Mouse (Mus musculus) kidney, adult 9 months (tissue): ENCODE results near the gene Zfp454.

Experiments
- DNase-seq: peaks from one replicate; pipeline ENCODE4 v3.0.0; 2022

The Zfp454 gene

DNA sequence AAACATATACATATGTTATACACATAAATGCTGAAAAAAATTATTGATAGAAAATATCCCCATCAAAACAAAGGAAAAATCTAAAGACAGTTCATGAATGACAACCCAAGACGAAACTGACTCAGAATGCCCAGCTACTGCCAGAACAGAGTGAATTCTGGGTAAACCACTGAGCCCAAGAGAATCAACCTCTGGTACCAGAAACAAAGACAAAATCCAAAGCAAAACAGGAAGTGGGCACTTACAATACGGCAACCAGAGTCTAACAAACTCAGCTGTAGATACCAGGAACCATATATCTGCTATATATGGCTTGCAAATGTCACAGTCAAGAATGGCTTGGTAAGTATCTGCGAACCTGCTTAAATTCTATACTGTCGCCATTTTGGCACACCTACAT, 51.7 kb downstream of the Zfp454 start:
- no peak for DNase-seq

DNA sequence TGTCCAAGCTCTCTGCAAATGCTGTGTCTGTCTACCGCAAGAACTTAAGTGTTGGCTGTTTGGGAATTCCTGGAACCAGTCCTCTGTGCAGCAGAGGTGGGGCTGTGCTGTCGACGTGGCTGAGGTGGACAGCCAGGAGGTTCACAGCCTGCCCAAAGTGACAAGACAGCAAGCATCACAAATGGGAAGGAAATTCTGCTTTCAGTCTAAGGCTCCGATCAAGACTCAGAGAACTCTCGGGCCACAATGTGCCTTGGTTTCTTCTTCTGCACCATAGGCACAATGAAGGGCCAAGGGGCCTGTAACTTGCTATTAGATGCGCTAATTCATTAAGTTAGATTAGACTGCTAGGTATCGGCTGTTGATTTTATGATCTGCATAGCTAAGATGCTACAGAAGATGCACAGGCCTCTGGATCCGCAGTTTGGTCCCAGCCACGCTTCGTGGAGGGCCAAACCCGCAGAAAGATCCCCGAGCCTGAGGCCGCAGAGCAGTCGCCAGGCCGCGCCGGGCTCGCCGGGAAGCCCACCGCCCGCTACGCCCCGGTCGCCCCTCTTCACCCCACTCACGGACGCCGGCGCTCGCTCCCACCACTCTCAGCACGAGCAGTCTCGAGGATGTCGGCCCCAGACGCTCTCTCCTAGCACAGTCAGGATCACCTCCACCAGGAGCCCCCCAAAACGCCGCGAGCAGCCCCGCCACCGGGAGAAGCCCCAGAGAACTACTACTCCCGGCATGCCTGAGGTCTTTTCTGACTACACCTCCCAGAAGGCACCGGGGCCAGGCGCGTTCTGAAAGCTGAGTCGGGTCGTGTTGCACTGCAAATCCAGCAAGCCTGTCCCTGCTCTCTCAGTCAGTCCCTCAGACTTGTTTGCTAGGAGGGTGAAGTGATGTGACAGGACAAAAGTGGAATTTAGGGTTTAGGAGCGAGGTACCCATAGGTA, 60.2 kb downstream of the Zfp454 start, which contains the start of gene Zfp354c:
Zfp354c (minus strand) TSS at position 715 of the 944 bp plus-strand sequence.
- peak; percentile 85 for DNase-seq

DNA sequence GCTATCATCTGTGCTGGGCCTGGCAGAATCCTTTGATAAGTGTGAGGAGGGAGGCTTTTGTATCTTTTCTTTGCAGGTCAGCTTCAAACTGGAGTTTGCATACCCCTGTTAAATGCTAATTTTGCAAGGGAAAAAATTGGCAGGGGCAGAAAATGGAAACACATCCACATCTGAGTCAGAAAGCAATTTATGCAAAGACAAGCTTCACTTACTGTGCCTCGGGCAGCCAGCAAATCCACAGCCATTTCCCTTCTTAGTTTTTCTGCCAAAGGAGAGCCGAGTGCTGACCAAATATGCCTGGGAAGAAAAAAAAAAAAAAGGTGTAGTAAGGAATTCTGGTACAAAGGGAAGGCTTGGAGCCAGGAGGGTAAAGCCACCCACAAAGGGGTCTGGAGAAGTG, 61.2 kb downstream of the Zfp454 start:
- peak; percentile 25 for DNase-seq
